Comparison of ENCODE assay signal across 26 mouse cellular contexts in the genomic region with DNA sequence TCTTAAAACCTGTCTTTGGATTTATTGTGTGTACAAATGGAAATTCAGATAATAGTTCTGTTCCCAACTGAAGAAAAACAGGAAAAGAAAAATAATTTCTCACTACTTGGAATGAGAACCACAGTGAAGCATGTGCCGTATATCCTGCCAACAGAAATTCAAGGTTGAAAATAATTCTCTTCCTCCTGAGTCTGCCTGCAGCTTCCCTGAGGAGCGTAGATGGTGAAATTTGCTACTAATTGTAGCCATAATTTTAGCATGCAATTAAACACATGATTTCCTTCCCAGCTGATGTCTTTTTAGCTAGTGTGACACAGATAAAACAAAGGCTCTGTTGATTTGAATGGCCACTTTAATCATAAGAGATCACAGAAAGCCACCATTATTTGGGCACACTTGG. TPM values are rescaled to one million over a fixed set of nuclear protein-coding genes. Genes with fewer than 3 reads are reported as not detected.
A peak's percentile ranks its signal among the peaks of the same experiment; 100 is the strongest.
DNase-seq lines count a peak whose midpoint lies in the region; ATAC-seq and TF ChIP-seq lines count a peak whose summit lies in the region.
"Had no signal": no experiment of that assay in that cellular context is flagged by ENCODE, and none has a peak within 500 bp of the region (broad histone marks: within the 10 kb centered on the region; RNA-seq: fewer than 3 reads in every experiment).

No protein-coding gene starts in this region.

- H3K9ac ChIP-seq in forebrain, postnatal 0 days: no peak overlapping the region
- no peak overlapping the region for H3K9ac ChIP-seq in forebrain, embryonic 16.5 days (replicated peaks; ENCODE audit: low read depth, low read length)
- no peak overlapping the region for H3K9ac ChIP-seq in intestine, embryonic 14.5 days (ENCODE audit: low read length)
- H3K9ac ChIP-seq in intestine, embryonic 15.5 days: no peak overlapping the region
- no peak overlapping the region for H3K9ac ChIP-seq in neural tube, embryonic 12.5 days
- no peak overlapping the region for H3K9ac ChIP-seq in neural tube, embryonic 14.5 days (replicated peaks; ENCODE audit: low read depth, low read length)
- H3K9ac ChIP-seq: forebrain, embryonic 13.5 days; heart, embryonic 15.5 days; limb, embryonic 12.5 days; liver, embryonic 15.5 days; midbrain, embryonic 13.5 days had no signal

- no peak for TF ChIP-seq CTCF in forebrain, postnatal 0 days (IDR thresholded peaks at IDR 0.05; ENCODE audit: low read depth)

- H3K4me3 ChIP-seq in forebrain, postnatal 0 days (ENCODE audit: low read depth, low read length): no peak overlapping the region
- no peak overlapping the region for H3K4me3 ChIP-seq in forebrain, embryonic 16.5 days (replicated peaks; ENCODE audit: low read length)
- H3K4me3 ChIP-seq in intestine, embryonic 14.5 days (ENCODE audit: low read depth, low read length): no peak overlapping the region
- H3K4me3 ChIP-seq in intestine, embryonic 15.5 days (replicated peaks): no peak overlapping the region
- H3K4me3 ChIP-seq in neural tube, embryonic 12.5 days: no peak overlapping the region
- no peak overlapping the region for H3K4me3 ChIP-seq in neural tube, embryonic 14.5 days (ENCODE audit: low read depth, low read length)
- H3K4me3 ChIP-seq: forebrain, embryonic 13.5 days; heart, embryonic 10.5 days; heart, embryonic 15.5 days; left cerebral cortex, adult 2 months; limb, embryonic 12.5 days; liver, embryonic 15.5 days; midbrain, embryonic 13.5 days had no signal

- 39% methylated on average over 2 of the region's 2 CpGs for WGBS in forebrain, postnatal 0 days
- WGBS in forebrain, embryonic 16.5 days: 49% methylated on average over 2 of the region's 2 CpGs
- 61% methylated on average over 2 of the region's 2 CpGs for WGBS in intestine, embryonic 14.5 days
- 55% methylated on average over 2 of the region's 2 CpGs for WGBS in intestine, embryonic 15.5 days
- WGBS in neural tube, embryonic 12.5 days: 71% methylated on average over 2 of the region's 2 CpGs
- WGBS in neural tube, embryonic 14.5 days: 43% methylated on average over 2 of the region's 2 CpGs

- peak; percentile 18 for DNase-seq in forebrain, postnatal 0 days
- peak; percentile 23 for DNase-seq in intestine, embryonic 14.5 days (ENCODE audit: low spot score)
- DNase-seq in neural tube, embryonic 10.5 days (ENCODE audit: extremely low spot score, low spot score): no peak
- DNase-seq in lung, adult 18-20 months: no peak
- DNase-seq: adrenal gland, adult 8-10 months; cerebellum, adult 11 months; cerebellum, adult 9-10 months; cerebellum, postnatal 36 days; gastrocnemius, postnatal 10 days; kidney, adult 8-10 months; spleen, adult 18-20 months; thymus, adult 2 months; thymus, postnatal 36 days had no signal

- H3K27ac ChIP-seq in forebrain, postnatal 0 days (ENCODE audit: low read depth, low read length): 0 out of 2 replicates have a peak overlapping the region, but pooled peaks have one; percentile 9
- H3K27ac ChIP-seq in forebrain, embryonic 16.5 days (ENCODE audit: low read length): no peak overlapping the region
- H3K27ac ChIP-seq in intestine, embryonic 14.5 days (ENCODE audit: low read depth): no peak overlapping the region
- H3K27ac ChIP-seq in intestine, embryonic 15.5 days: no peak overlapping the region
- H3K27ac ChIP-seq in neural tube, embryonic 12.5 days: no peak overlapping the region
- H3K27ac ChIP-seq in neural tube, embryonic 14.5 days (ENCODE audit: low read depth, low read length): peak overlapping the region; percentile 53; the same call in 1 of the 2 replicates
- H3K27ac ChIP-seq: heart, embryonic 10.5 days; heart, embryonic 15.5 days; left cerebral cortex, adult 2 months; limb, embryonic 12.5 days; liver, embryonic 15.5 days; macrophage had no signal

- H3K27me3 ChIP-seq in forebrain, postnatal 0 days (ENCODE audit: insufficient read depth, low read length): no peaks in the 10 kb centered on the region
- H3K27me3 ChIP-seq in forebrain, embryonic 16.5 days (replicated peaks; ENCODE audit: control insufficient read depth, insufficient read depth, low read length): no peaks in the 10 kb centered on the region
- H3K27me3 ChIP-seq in intestine, embryonic 14.5 days (replicated peaks; ENCODE audit: control insufficient read depth, insufficient read depth, low read length): no peaks in the 10 kb centered on the region
- no peaks in the 10 kb centered on the region for H3K27me3 ChIP-seq in intestine, embryonic 15.5 days (replicated peaks)
- no peaks in the 10 kb centered on the region for H3K27me3 ChIP-seq in neural tube, embryonic 12.5 days (replicated peaks)
- H3K27me3 ChIP-seq in neural tube, embryonic 14.5 days (ENCODE audit: control insufficient read depth, insufficient read depth, low read length): no peaks in the 10 kb centered on the region
- H3K27me3 ChIP-seq: forebrain, embryonic 13.5 days; heart, embryonic 15.5 days; limb, embryonic 12.5 days; liver, embryonic 15.5 days; midbrain, embryonic 13.5 days had no signal

- H3K36me3 ChIP-seq in forebrain, postnatal 0 days (ENCODE audit: insufficient read depth): no peaks in the 10 kb centered on the region
- no peaks in the 10 kb centered on the region for H3K36me3 ChIP-seq in forebrain, embryonic 16.5 days (ENCODE audit: control insufficient read depth, insufficient read depth)
- H3K36me3 ChIP-seq in intestine, embryonic 14.5 days (ENCODE audit: control insufficient read depth, insufficient read depth, low read length): no peaks in the 10 kb centered on the region
- H3K36me3 ChIP-seq in intestine, embryonic 15.5 days: no peaks in the 10 kb centered on the region; the same call in 1 of the 2 replicates
- H3K36me3 ChIP-seq in neural tube, embryonic 12.5 days: no peaks in the 10 kb centered on the region
- no peaks in the 10 kb centered on the region for H3K36me3 ChIP-seq in neural tube, embryonic 14.5 days (ENCODE audit: control insufficient read depth, insufficient read depth, low read length)
- H3K36me3 ChIP-seq: heart, embryonic 15.5 days; liver, embryonic 15.5 days had no signal

- H3K9me3 ChIP-seq in forebrain, postnatal 0 days (ENCODE audit: low read length): 0 out of 2 replicates have a peak, but pooled peaks cover 5% of the 10 kb centered on the region
- 0 out of 2 replicates have a peak, but pooled peaks cover 2% of the 10 kb centered on the region for H3K9me3 ChIP-seq in forebrain, embryonic 16.5 days (ENCODE audit: control insufficient read depth, low read length)
- 0 out of 2 replicates have a peak, but pooled peaks cover 2% of the 10 kb centered on the region for H3K9me3 ChIP-seq in intestine, embryonic 14.5 days (ENCODE audit: control insufficient read depth, low read length)
- no peaks in the 10 kb centered on the region for H3K9me3 ChIP-seq in intestine, embryonic 15.5 days
- no peaks in the 10 kb centered on the region for H3K9me3 ChIP-seq in neural tube, embryonic 12.5 days
- no peaks in the 10 kb centered on the region for H3K9me3 ChIP-seq in neural tube, embryonic 14.5 days (ENCODE audit: control insufficient read depth, low read length)
- H3K9me3 ChIP-seq: forebrain, embryonic 13.5 days; G1E; heart, embryonic 10.5 days; heart, embryonic 15.5 days; liver, embryonic 15.5 days; midbrain, embryonic 13.5 days had no signal

- peak; percentile 12; the same call in 1 of the 2 replicates for ATAC-seq in forebrain, postnatal 0 days
- no peak for ATAC-seq in forebrain, embryonic 16.5 days
- no peak for ATAC-seq in intestine, embryonic 14.5 days (replicated peaks; ENCODE audit: low FRiP score, low TSS enrichment, low read depth)
- no peak for ATAC-seq in intestine, embryonic 15.5 days
- ATAC-seq in neural tube, embryonic 12.5 days (ENCODE audit: low FRiP score, low read depth): peak; percentile 4; the same call in 1 of the 2 replicates
- peak; percentile 50 for ATAC-seq in neural tube, embryonic 14.5 days (ENCODE audit: low read depth)
- ATAC-seq: forebrain, embryonic 13.5 days; midbrain, embryonic 13.5 days had no signal

- no peaks in the 10 kb centered on the region for H3K4me1 ChIP-seq in forebrain, postnatal 0 days (ENCODE audit: insufficient read depth)
- peaks cover 5% of the 10 kb centered on the region for H3K4me1 ChIP-seq in forebrain, embryonic 16.5 days (replicated peaks; ENCODE audit: control insufficient read depth, insufficient read depth, low read length)
- no peaks in the 10 kb centered on the region for H3K4me1 ChIP-seq in intestine, embryonic 14.5 days (replicated peaks; ENCODE audit: control insufficient read depth, insufficient read depth, low read length)
- peaks cover 9% of the 10 kb centered on the region; the same call in 1 of the 2 replicates for H3K4me1 ChIP-seq in intestine, embryonic 15.5 days (replicated peaks)
- H3K4me1 ChIP-seq in neural tube, embryonic 12.5 days: no peaks in the 10 kb centered on the region
- H3K4me1 ChIP-seq in neural tube, embryonic 14.5 days (ENCODE audit: control insufficient read depth, insufficient read depth, low read length): no peaks in the 10 kb centered on the region
- H3K4me1 ChIP-seq: forebrain, embryonic 13.5 days; heart, embryonic 10.5 days; limb, embryonic 12.5 days; liver, embryonic 15.5 days; midbrain, embryonic 13.5 days had no signal

- no peak overlapping the region for H3K4me2 ChIP-seq in forebrain, postnatal 0 days (ENCODE audit: low read depth)
- H3K4me2 ChIP-seq in forebrain, embryonic 16.5 days (ENCODE audit: low read length): no peak overlapping the region
- no peak overlapping the region for H3K4me2 ChIP-seq in intestine, embryonic 14.5 days (ENCODE audit: low read length)
- no peak overlapping the region for H3K4me2 ChIP-seq in intestine, embryonic 15.5 days (replicated peaks)
- H3K4me2 ChIP-seq in neural tube, embryonic 12.5 days (replicated peaks): no peak overlapping the region
- H3K4me2 ChIP-seq in neural tube, embryonic 14.5 days (ENCODE audit: low read depth, low read length): no peak overlapping the region
- H3K4me2 ChIP-seq: forebrain, embryonic 13.5 days; heart, embryonic 15.5 days; limb, embryonic 12.5 days; liver, embryonic 15.5 days; midbrain, embryonic 13.5 days had no signal

RNA-seq across cellular contexts. Expression of a gene that starts 35.0 kb away (rescaled TPM):
- total RNA-seq in forebrain, postnatal 0 days (2014; rRNA removed): 87.4 and 98.2 TPM in 2 replicates
- polyA plus RNA-seq in forebrain, postnatal 0 days (2015; fragmentation: Nextera tagmentation; extraction: Ambion mirVana): 136 and 161 TPM in 2 replicates
- 70.5 and 80.4 TPM in 2 replicates for polyA plus RNA-seq in forebrain, embryonic 16.5 days (2015; fragmentation: Nextera tagmentation; extraction: Ambion mirVana)
- 47.8 and 53.5 TPM in 2 replicates for polyA plus RNA-seq in intestine, embryonic 14.5 days (2014; fragmentation: Nextera tagmentation; extraction: Ambion mirVana)
- 51.0 and 51.3 TPM in 2 replicates for polyA plus RNA-seq in intestine, embryonic 15.5 days (2015; fragmentation: Nextera tagmentation; extraction: Ambion mirVana)
- polyA plus RNA-seq in neural tube, embryonic 12.5 days (2016; fragmentation: Nextera tagmentation; extraction: Ambion mirVana): 42.7 and 49.8 TPM in 2 replicates
- polyA plus RNA-seq in neural tube, embryonic 14.5 days (2014; fragmentation: Nextera tagmentation; extraction: Ambion mirVana): 112 and 132 TPM in 2 replicates

RNA-seq across cellular contexts. Expression of a gene that starts 40.9 kb away (rescaled TPM):
- total RNA-seq in forebrain, postnatal 0 days (2014; rRNA removed): 22.7 and 60.6 TPM in 2 replicates
- polyA plus RNA-seq in forebrain, postnatal 0 days (2015; fragmentation: Nextera tagmentation; extraction: Ambion mirVana): 71.3 and 86.1 TPM in 2 replicates
- polyA plus RNA-seq in forebrain, embryonic 16.5 days (2015; fragmentation: Nextera tagmentation; extraction: Ambion mirVana): 50.9 and 53.7 TPM in 2 replicates
- 39.9 and 41.7 TPM in 2 replicates for polyA plus RNA-seq in intestine, embryonic 14.5 days (2014; fragmentation: Nextera tagmentation; extraction: Ambion mirVana)
- 40.0 and 51.6 TPM in 2 replicates for polyA plus RNA-seq in intestine, embryonic 15.5 days (2015; fragmentation: Nextera tagmentation; extraction: Ambion mirVana)
- polyA plus RNA-seq in neural tube, embryonic 12.5 days (2016; fragmentation: Nextera tagmentation; extraction: Ambion mirVana): 46.4 and 51.2 TPM in 2 replicates
- polyA plus RNA-seq in neural tube, embryonic 14.5 days (2014; fragmentation: Nextera tagmentation; extraction: Ambion mirVana): 77.1 and 80.4 TPM in 2 replicates

Comparison
In these comparisons a context has a peak if more than half of its experiments do, and no peak if none do; other contexts are left out.
1. ATAC-seq: peak in forebrain, postnatal 0 days (single experiment), neural tube, embryonic 12.5 days (single experiment) and neural tube, embryonic 14.5 days (single experiment); none in forebrain, embryonic 16.5 days (single experiment), intestine, embryonic 14.5 days (single experiment) and intestine, embryonic 15.5 days (single experiment).
2. H3K27ac ChIP-seq: peak in forebrain, postnatal 0 days (single experiment) and neural tube, embryonic 14.5 days (single experiment); none in forebrain, embryonic 16.5 days (single experiment), intestine, embryonic 14.5 days (single experiment), intestine, embryonic 15.5 days (single experiment) and neural tube, embryonic 12.5 days (single experiment).
3. DNase-seq: peak in forebrain, postnatal 0 days (single experiment) and intestine, embryonic 14.5 days (single experiment); none in neural tube, embryonic 10.5 days (single experiment) and lung, adult 18-20 months (0 of 2).